Mouse (Mus musculus): ENCODE measurements at regions not wholly inside any gene's neighbourhood (a gene's known extent, or its start where the extent isn't known, plus 50 kb on each side); places are given as distances from the start of the nearest gene placed in this dataset.
"Not testable (repeated sequence)": the region's sequence is repeated elsewhere in the genome, so short reads cannot be mapped to it uniquely, and the experiment has no call there.

- Histone ChIP-seq H3K4me3 (ENCODE audit: low read depth, low read length) (no peak overlapping the region), H3K4me1 (ENCODE audit: insufficient read depth) (no peaks in the 10 kb centered on the region), H3K36me3 (ENCODE audit: insufficient read depth) (no peaks in the 10 kb centered on the region), H3K27me3 (ENCODE audit: insufficient read depth, low read length) (no peaks in the 10 kb centered on the region), H3K27ac (ENCODE audit: low read depth) (no peak overlapping the region), H3K9ac (no peak overlapping the region), H3K9me3 (ENCODE audit: low read depth, low read length) (no peaks in the 10 kb centered on the region), H3K4me2 (no peak overlapping the region)
- DNase-seq (no peak), ATAC-seq (ENCODE audit: insufficient read depth) (no peak)
- TF ChIP-seq CTCF (IDR thresholded peaks at IDR 0.05; ENCODE audit: low read depth), result no peak
- WGBS, result 74% methylated on average over 1 of the region's 1 CpGs
These were observed 670.4 kb upstream of the Cdh12 start for GRCm38 (mm10) chr15:19778651-19779050.

- no peak overlapping the region for H3K27ac ChIP-seq (ENCODE audit: low read depth)
- no peak overlapping the region for H3K4me2 ChIP-seq
- H3K9me3 ChIP-seq (ENCODE audit: low read depth, low read length), result no peaks in the 10 kb centered on the region
- no peak overlapping the region for H3K9ac ChIP-seq
- 53% methylated on average over 3 of the region's 3 CpGs for WGBS
- no peaks in the 10 kb centered on the region for H3K4me1 ChIP-seq (ENCODE audit: insufficient read depth)
- H3K27me3 ChIP-seq (ENCODE audit: insufficient read depth, low read length), result no peaks in the 10 kb centered on the region
- TF ChIP-seq CTCF (IDR thresholded peaks at IDR 0.05; ENCODE audit: low read depth), result no peak
- H3K36me3 ChIP-seq (ENCODE audit: insufficient read depth), result no peaks in the 10 kb centered on the region
- no peak overlapping the region for H3K4me3 ChIP-seq (ENCODE audit: low read depth, low read length)
- ATAC-seq (ENCODE audit: insufficient read depth), result no peak
- DNase-seq, result no peak
These were observed 665.2 kb upstream of the Cdh12 start for GRCm38 (mm10) chr15:19783883-19784282.

GRCm38 (mm10) chr15:19806994-19807393, 642.1 kb upstream of the Cdh12 start:
- ATAC-seq (ENCODE audit: insufficient read depth) (no peak), DNase-seq (no peak)
- H3K4me3 ChIP-seq (ENCODE audit: low read depth, low read length), result no peak overlapping the region
- H3K4me2 ChIP-seq, result no peak overlapping the region
- no peaks in the 10 kb centered on the region for H3K4me1 ChIP-seq (ENCODE audit: insufficient read depth)
- H3K36me3 ChIP-seq (ENCODE audit: insufficient read depth), result no peaks in the 10 kb centered on the region
- no peak for TF ChIP-seq CTCF (IDR thresholded peaks at IDR 0.05; ENCODE audit: low read depth)
- H3K9ac ChIP-seq, result no peak overlapping the region
- H3K9me3 ChIP-seq (ENCODE audit: low read depth, low read length), result no peaks in the 10 kb centered on the region
- no peaks in the 10 kb centered on the region for H3K27me3 ChIP-seq (ENCODE audit: insufficient read depth, low read length)
- no peak overlapping the region for H3K27ac ChIP-seq (ENCODE audit: low read depth)

- H3K9me3 ChIP-seq (ENCODE audit: low read depth, low read length), result no peaks in the 10 kb centered on the region
- no peaks in the 10 kb centered on the region for H3K36me3 ChIP-seq (ENCODE audit: insufficient read depth)
- no peaks in the 10 kb centered on the region for H3K4me1 ChIP-seq (ENCODE audit: insufficient read depth)
- no peak overlapping the region for H3K4me2 ChIP-seq
- H3K27me3 ChIP-seq (ENCODE audit: insufficient read depth, low read length), result no peaks in the 10 kb centered on the region
- no peak for TF ChIP-seq CTCF (IDR thresholded peaks at IDR 0.05; ENCODE audit: low read depth)
- WGBS, result 55% methylated on average over 5 of the region's 5 CpGs
- no peak overlapping the region for H3K4me3 ChIP-seq (ENCODE audit: low read depth, low read length)
- no peak for ATAC-seq (ENCODE audit: insufficient read depth)
- DNase-seq, result no peak
- no peak overlapping the region for H3K9ac ChIP-seq
- H3K27ac ChIP-seq (ENCODE audit: low read depth), result no peak overlapping the region
These were observed 635.4 kb upstream of the Cdh12 start for GRCm38 (mm10) chr15:19813647-19814046.

GRCm38 (mm10) chr15:19856892-19857655, 592.0 kb upstream of the Cdh12 start:
- not testable (repeated sequence) for DNase-seq; H3K27me3 ChIP-seq (ENCODE audit: insufficient read depth, low read length); ATAC-seq (ENCODE audit: insufficient read depth); H3K9ac ChIP-seq; H3K9me3 ChIP-seq (ENCODE audit: low read depth, low read length); H3K27ac ChIP-seq (ENCODE audit: low read depth); H3K4me2 ChIP-seq; H3K36me3 ChIP-seq (ENCODE audit: insufficient read depth); H3K4me3 ChIP-seq (ENCODE audit: low read depth, low read length); H3K4me1 ChIP-seq (ENCODE audit: insufficient read depth)
- WGBS, result 76% methylated on average over 13 of the region's 13 CpGs

GRCm38 (mm10) chr15:19857656-19858006, 591.4 kb upstream of the Cdh12 start:
- DNase-seq, result no peak
- no peak overlapping the region for H3K4me2 ChIP-seq
- no peaks in the 10 kb centered on the region for H3K36me3 ChIP-seq (ENCODE audit: insufficient read depth)
- no peak for TF ChIP-seq CTCF (IDR thresholded peaks at IDR 0.05; ENCODE audit: low read depth)
- H3K27ac ChIP-seq (ENCODE audit: low read depth), result no peak overlapping the region
- no peaks in the 10 kb centered on the region for H3K27me3 ChIP-seq (ENCODE audit: insufficient read depth, low read length)
- WGBS, result 77% methylated on average over 2 of the region's 2 CpGs
- no peaks in the 10 kb centered on the region for H3K9me3 ChIP-seq (ENCODE audit: low read depth, low read length)
- no peaks in the 10 kb centered on the region for H3K4me1 ChIP-seq (ENCODE audit: insufficient read depth)
- no peak for ATAC-seq (ENCODE audit: insufficient read depth)
- no peak overlapping the region for H3K9ac ChIP-seq
- H3K4me3 ChIP-seq (ENCODE audit: low read depth, low read length), result no peak overlapping the region

- ATAC-seq (ENCODE audit: insufficient read depth), result no peak
- DNase-seq, result no peak
These were observed 590.4 kb upstream of the Cdh12 start for GRCm38 (mm10) chr15:19858668-19859067.

More at GRCm38 (mm10) chr15:19858668-19859067, 590.4 kb upstream of the Cdh12 start:
- Histone ChIP-seq H3K36me3 (ENCODE audit: insufficient read depth) (no peaks in the 10 kb centered on the region), H3K4me2 (no peak overlapping the region), H3K27ac (ENCODE audit: low read depth) (no peak overlapping the region), H3K4me1 (ENCODE audit: insufficient read depth) (no peaks in the 10 kb centered on the region), H3K9me3 (ENCODE audit: low read depth, low read length) (no peaks in the 10 kb centered on the region), H3K4me3 (ENCODE audit: low read depth, low read length) (no peak overlapping the region), H3K27me3 (ENCODE audit: insufficient read depth, low read length) (no peaks in the 10 kb centered on the region), H3K9ac (no peak overlapping the region)
- 76% methylated on average over 1 of the region's 1 CpGs for WGBS
- no peak for TF ChIP-seq CTCF (IDR thresholded peaks at IDR 0.05; ENCODE audit: low read depth)
